Mouse (Mus musculus) right cerebral cortex, postnatal 14 days (tissue): ENCODE results near the gene Abi2.
"Not testable (repeated sequence)": the region's sequence is repeated elsewhere in the genome, so short reads cannot be mapped to it uniquely, and the experiment has no call there.

ENCODE experiments used
- DNase-seq: peaks from one replicate; pipeline ENCODE4 v3.0.0; 2022

The Abi2 gene

GRCm38 (mm10) chr1:60409168-60409828 lies at the start of gene Abi2:
Gene Abi2, plus strand, starts transcription at chr1:60409619.
- DNase-seq: peak; percentile 97

GRCm38 (mm10) chr1:60361626-60362025 lies 47.8 kb upstream of the Abi2 start:
- DNase-seq: no peak

- DNase-seq: no peak
These were observed 32.9 kb upstream of the Abi2 start for GRCm38 (mm10) chr1:60376556-60376955.

- no peak for DNase-seq
These were observed 27.5 kb upstream of the Abi2 start for GRCm38 (mm10) chr1:60381910-60382309.

- no peak for DNase-seq
These were observed 4.6 kb upstream of the Abi2 start for GRCm38 (mm10) chr1:60404848-60405247.

GRCm38 (mm10) chr1:60408501-60409167 lies 785 bp upstream of the Abi2 start:
- DNase-seq: no peak

GRCm38 (mm10) chr1:60409928-60410817 lies 754 bp downstream of the Abi2 start:
- DNase-seq: peak; percentile 53

GRCm38 (mm10) chr1:60416724-60417123 lies 7.3 kb downstream of the Abi2 start:
- DNase-seq: no peak

- no peak for DNase-seq
These were observed 14.5 kb downstream of the Abi2 start for GRCm38 (mm10) chr1:60423882-60424281.

- no peak for DNase-seq
These were observed 18.9 kb downstream of the Abi2 start for GRCm38 (mm10) chr1:60428341-60428740.

GRCm38 (mm10) chr1:60428932-60429331 lies 19.5 kb downstream of the Abi2 start:
- DNase-seq: no peak

- DNase-seq: no peak
These were observed 22.1 kb downstream of the Abi2 start for GRCm38 (mm10) chr1:60431531-60431930.

- no peak for DNase-seq
These were observed 23.1 kb downstream of the Abi2 start for GRCm38 (mm10) chr1:60432497-60432896.

- not testable (repeated sequence) for DNase-seq
These were observed 32.0 kb downstream of the Abi2 start for GRCm38 (mm10) chr1:60441438-60441837.

- no peak for DNase-seq
These were observed 37.6 kb downstream of the Abi2 start for GRCm38 (mm10) chr1:60447067-60447466.

- DNase-seq: no peak
These were observed 40.5 kb downstream of the Abi2 start for GRCm38 (mm10) chr1:60449896-60450295.

GRCm38 (mm10) chr1:60460623-60461022 lies 51.2 kb downstream of the Abi2 start:
- DNase-seq: no peak

- DNase-seq: no peak
These were observed 60.1 kb downstream of the Abi2 start for GRCm38 (mm10) chr1:60469491-60469890.

GRCm38 (mm10) chr1:60470541-60470940 lies 61.1 kb downstream of the Abi2 start:
- no peak for DNase-seq

GRCm38 (mm10) chr1:60481561-60481960 lies 72.1 kb downstream of the Abi2 start:
- no peak for DNase-seq

- no peak for DNase-seq
These were observed 73.5 kb downstream of the Abi2 start for GRCm38 (mm10) chr1:60482881-60483280.

GRCm38 (mm10) chr1:60485649-60486048 lies 76.2 kb downstream of the Abi2 start:
- no peak for DNase-seq

- no peak for DNase-seq
These were observed 79.2 kb downstream of the Abi2 start for GRCm38 (mm10) chr1:60488635-60489034.

GRCm38 (mm10) chr1:60489660-60490059 lies 80.2 kb downstream of the Abi2 start:
- no peak for DNase-seq
